Mouse (Mus musculus) skeletal muscle tissue, adult 2 months (tissue): ENCODE data around the gene Frmd4a.

Experiments
- DNase-seq: peaks from one replicate; pipeline ENCODE4 v3.0.0-alpha.2; 2012; ENCODE audit warnings: low read depth, low spot score

Gene Frmd4a

DNA sequence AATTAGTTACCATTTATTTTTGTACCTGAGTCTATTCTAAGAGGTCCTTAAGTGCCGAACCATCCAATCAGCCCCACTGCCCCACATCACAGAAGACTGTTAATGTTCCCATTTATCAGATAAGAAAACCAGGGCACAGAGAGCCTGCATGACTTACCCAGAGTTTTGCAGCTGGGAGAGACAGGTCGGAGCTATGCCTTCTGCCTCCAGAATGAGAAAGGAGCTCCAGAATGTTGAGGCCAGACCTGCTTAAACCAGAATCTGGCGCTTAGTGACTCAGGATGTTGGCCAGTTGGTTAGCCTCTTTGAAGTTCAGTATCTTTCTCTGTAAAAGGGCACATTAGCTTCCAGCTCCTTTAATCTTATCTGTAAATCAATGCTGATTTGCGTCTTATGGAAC lies 422.4 kb downstream of the Frmd4a start:
- DNase-seq = no peak

GRCm38 (mm10) chr2:4441840-4442239 lies 424.3 kb downstream of the Frmd4a start:
- no peak for DNase-seq

DNA sequence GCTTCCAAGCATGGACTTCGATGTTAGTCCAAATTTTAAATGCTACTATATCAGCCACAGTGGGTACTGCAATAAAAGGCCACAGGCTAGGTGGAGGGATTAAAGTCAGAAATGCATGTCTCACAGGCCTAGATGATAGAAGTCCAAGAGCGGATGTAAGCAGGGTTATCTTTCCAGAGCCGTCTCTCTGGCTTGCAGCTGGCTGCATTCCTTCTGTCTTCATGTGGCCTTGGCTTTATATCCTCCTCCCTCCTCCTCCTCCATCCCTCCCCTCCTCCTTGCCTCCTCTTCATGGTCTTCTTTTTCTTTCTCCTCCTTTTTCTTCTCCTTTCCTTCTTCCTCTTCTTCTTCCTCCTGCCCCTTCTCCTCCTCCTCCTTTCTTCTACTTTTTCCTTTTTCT lies 427.2 kb downstream of the Frmd4a start:
- no peak for DNase-seq

GRCm38 (mm10) chr2:4445629-4446400 lies 428.3 kb downstream of the Frmd4a start:
- DNase-seq = peak; percentile 79

- peak; percentile 22 for DNase-seq
These were observed 432.5 kb downstream of the Frmd4a start for GRCm38 (mm10) chr2:4449860-4450480.

- DNase-seq = peak; percentile 51
These were observed 435.3 kb downstream of the Frmd4a start for GRCm38 (mm10) chr2:4452590-4453400.

DNA sequence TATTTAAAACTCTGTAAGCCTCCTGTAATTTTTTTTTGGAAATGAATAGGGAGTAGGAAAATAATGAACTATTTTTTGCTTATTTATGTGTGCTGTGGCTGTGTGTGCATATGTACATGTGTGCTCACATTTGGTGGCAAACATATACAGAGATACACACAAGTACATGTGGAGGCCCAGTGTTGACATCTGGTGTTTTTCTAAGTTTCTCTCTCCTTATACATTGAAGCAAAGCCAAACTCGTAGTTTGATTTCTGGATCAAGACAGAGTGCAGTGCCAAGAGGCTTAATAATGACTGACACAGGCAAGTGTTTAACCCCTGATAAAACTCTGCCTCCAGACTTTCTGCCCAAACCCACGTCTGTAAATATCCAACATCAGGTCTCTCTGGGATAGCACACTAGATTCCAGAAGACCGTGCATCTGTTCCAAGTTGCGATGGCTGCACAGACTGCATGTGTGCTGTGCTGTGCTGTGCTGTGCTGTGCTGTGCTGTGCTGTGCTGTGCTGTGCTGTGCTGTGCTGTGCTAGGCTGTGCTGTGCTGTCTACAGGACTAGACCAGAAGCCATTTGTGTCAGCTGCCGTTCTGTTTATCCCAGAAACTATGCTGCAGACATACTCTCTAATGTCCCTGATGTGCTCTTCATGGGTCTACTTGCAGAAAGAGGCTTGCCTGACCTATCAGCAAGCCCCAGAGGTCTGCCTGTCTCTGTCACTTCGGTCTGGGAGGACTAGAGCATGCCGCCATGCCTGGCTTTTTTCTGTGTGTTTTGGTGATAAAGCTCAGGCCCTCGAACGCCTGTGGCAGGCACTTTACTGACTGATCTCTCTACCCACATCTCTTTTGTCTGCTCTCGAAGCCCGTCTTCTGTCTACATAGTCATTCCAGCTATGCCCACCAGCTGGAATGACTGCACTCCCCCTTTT lies 437.8 kb downstream of the Frmd4a start:
- no peak for DNase-seq

DNA sequence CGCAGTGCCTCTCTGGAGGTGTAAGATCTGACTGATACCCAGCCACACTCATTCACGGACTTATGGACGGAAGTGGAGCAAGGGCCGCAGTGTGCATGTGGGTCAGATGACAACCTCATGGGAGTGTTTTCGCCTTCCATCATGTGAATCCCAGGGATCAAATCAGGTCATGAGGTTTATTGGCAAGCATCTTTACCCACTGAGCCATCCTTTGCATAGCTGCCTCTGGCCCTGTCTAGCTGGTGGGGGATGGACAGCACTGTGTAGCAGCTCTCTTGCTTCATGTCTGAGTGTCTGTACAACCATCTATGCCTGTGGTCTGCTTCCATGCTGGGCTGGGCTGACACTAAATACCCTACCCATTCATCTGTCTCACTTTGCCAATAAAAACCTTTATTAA lies 443.4 kb downstream of the Frmd4a start:
- DNase-seq = peak; percentile 46

DNA sequence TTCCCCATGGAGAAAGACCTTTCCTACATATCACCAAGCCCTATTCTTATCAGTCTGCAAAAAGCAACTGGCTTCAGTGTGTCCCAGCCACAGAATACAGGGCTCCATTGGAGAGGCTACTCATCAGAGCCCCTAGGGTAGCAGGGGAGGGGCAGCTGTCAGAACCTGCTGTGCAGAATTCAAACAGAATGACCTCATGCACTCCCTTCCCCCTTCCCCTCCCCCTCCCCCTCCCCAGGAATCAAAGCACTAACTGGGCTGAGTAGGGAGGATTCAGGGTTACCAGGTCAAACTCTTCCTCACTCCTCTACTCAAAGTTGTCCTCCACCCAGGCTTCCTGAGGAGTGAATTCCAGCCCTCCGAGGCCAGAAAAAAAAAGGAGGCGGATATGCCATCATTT lies 444.0 kb downstream of the Frmd4a start:
- no peak for DNase-seq

GRCm38 (mm10) chr2:4462480-4462879 lies 445.0 kb downstream of the Frmd4a start:
- no peak for DNase-seq

DNA sequence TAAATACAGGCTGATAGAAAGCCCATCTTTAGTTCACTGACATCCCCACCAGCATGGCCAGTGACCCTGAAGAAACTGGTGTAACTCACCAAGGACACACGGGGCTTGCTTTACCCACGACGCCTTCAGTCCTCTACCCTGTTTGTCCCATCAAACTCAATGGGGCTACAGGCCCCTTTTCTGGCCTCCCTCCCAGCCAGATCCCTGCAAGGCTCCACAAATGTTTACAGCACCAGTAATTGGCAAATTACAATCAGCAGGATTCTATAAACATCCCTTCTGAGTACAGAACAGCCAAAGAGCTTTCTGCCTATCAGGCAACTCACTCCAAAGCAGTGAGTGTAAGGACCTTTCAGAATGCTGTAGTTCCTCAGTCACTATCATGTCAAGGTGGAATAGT lies 448.6 kb downstream of the Frmd4a start:
- DNase-seq = no peak

GRCm38 (mm10) chr2:4467314-4467713 lies 449.8 kb downstream of the Frmd4a start:
- no peak for DNase-seq

GRCm38 (mm10) chr2:4472760-4473480 lies 455.4 kb downstream of the Frmd4a start:
- peak; percentile 60 for DNase-seq

- no peak for DNase-seq
These were observed 456.5 kb downstream of the Frmd4a start for GRCm38 (mm10) chr2:4473866-4474538.

- DNase-seq = no peak
These were observed 457.0 kb downstream of the Frmd4a start for GRCm38 (mm10) chr2:4474539-4474937.

- no peak for DNase-seq
These were observed 458.5 kb downstream of the Frmd4a start for GRCm38 (mm10) chr2:4475991-4476390.

- DNase-seq = no peak
These were observed 459.1 kb downstream of the Frmd4a start for GRCm38 (mm10) chr2:4476608-4477007.

DNA sequence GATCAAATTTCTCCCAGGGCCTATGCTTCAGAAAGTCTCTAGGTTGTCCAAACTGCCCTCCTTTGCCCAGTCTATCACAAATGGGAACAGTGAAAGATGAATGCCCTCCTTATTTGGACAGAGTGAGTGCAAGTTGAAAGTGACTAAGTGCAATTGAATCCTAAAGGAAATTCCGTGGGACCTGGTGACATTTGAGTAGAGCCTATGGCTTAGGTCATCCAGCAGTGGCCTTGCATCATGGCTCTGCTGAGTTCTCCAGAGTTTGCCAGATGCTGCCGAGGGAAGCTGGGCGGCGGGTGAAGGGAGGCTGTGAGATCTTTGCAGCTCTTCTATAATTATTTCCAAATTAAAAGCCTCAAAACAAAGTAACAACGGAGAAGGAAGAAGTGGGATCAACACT lies 459.8 kb downstream of the Frmd4a start:
- no peak for DNase-seq

- DNase-seq = no peak
These were observed 462.7 kb downstream of the Frmd4a start for GRCm38 (mm10) chr2:4480180-4480579.

- no peak for DNase-seq
These were observed 463.6 kb downstream of the Frmd4a start for GRCm38 (mm10) chr2:4481154-4481553.
